31 mouse cellular contexts compared by ENCODE assay signal in genomic region chr12:13669453-13669852, GRCm38 (mm10).
"Had no signal": no experiment of that assay in that cellular context is flagged by ENCODE, and none has a peak within 500 bp of the region (broad histone marks: within the 10 kb centered on the region; RNA-seq: fewer than 3 reads in every experiment).

No protein-coding gene starts in this region.

- H3K4me2 ChIP-seq: heart, embryonic 11.5 days; heart, embryonic 12.5 days; heart, embryonic 13.5 days; heart, embryonic 15.5 days; hindbrain, embryonic 12.5 days; hindbrain, embryonic 13.5 days; hindbrain, embryonic 14.5 days; hindbrain, embryonic 15.5 days; intestine, embryonic 15.5 days; kidney, embryonic 15.5 days had no signal

- DNase-seq: heart, postnatal 10 days; heart, postnatal 14 days; heart, postnatal 36 days; heart, postnatal 4 days; kidney, adult 11 months; kidney, adult 18-20 months; kidney, adult 2 months; kidney, adult 8-10 months; kidney, adult 9 months; kidney, postnatal 10 days; kidney, postnatal 14 days; kidney, postnatal 25 days; kidney, postnatal 36 days; kidney, postnatal 4 days; layer of hippocampus, adult 9-11 months; layer of hippocampus, postnatal 36 days had no signal

- H3K36me3 ChIP-seq: heart, embryonic 10.5 days; heart, embryonic 12.5 days; heart, embryonic 13.5 days; heart, embryonic 15.5 days; hindbrain, embryonic 10.5 days; hindbrain, embryonic 12.5 days; hindbrain, embryonic 13.5 days; hindbrain, embryonic 15.5 days; intestine, embryonic 15.5 days; kidney, embryonic 15.5 days had no signal

- H3K4me3 ChIP-seq: heart, embryonic 10.5 days; heart, embryonic 12.5 days; heart, embryonic 13.5 days; heart, embryonic 15.5 days; hindbrain, embryonic 10.5 days; hindbrain, embryonic 12.5 days; hindbrain, embryonic 13.5 days; hindbrain, embryonic 15.5 days; intestine, embryonic 15.5 days; kidney, embryonic 15.5 days; layer of hippocampus, adult 2 months had no signal

- H3K27ac ChIP-seq: heart, embryonic 10.5 days; heart, embryonic 13.5 days; heart, embryonic 15.5 days; hindbrain, embryonic 10.5 days; hindbrain, embryonic 12.5 days; hindbrain, embryonic 13.5 days; hindbrain, embryonic 14.5 days; hindbrain, embryonic 15.5 days; hindbrain, postnatal 0 days; intestine, embryonic 15.5 days; kidney, embryonic 15.5 days; kidney, postnatal 0 days; layer of hippocampus, adult 2 months had no signal

- H3K27me3 ChIP-seq: heart, embryonic 12.5 days; heart, embryonic 13.5 days; heart, embryonic 15.5 days; hindbrain, embryonic 12.5 days; hindbrain, embryonic 13.5 days; hindbrain, embryonic 15.5 days; intestine, embryonic 15.5 days; kidney, embryonic 15.5 days had no signal
